Mouse (Mus musculus) kidney, postnatal 36 days (tissue): ENCODE measurements around the gene Actn2.
A peak's percentile ranks its signal among the peaks of the same experiment; 100 is the strongest.

Experiments
- DNase-seq, 2 experiments: peaks; one replicate each; pipeline ENCODE4 v3.0.0; 2021 to 2022; ENCODE audit warnings: mixed read lengths in 2 of 2

Actn2 gene

GRCm38 (mm10) chr13:12255911-12256705 is 84.5 kb downstream of the Actn2 start:
- DNase-seq = peak in 1 of 2 experiments; percentile 24

DNA sequence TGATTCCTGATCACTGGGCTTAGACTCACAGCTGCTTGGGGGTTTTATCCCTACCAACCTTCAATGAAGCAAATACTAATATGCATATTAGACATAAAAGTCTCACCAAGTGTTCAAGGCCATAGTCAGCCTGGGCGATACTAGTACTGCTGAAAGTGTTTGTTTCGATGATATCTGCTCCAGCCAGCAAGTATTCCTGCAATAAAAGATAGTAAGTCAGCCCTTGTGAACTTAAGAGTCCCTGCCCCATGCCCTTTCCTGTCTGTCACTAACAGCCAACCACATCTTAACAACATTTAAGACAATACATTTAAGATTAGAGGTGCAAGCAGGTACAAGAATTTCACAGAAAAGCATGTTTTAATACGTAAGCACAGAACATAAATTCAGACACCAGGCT is 90.1 kb downstream of the Actn2 start:
- DNase-seq = no peak

DNA sequence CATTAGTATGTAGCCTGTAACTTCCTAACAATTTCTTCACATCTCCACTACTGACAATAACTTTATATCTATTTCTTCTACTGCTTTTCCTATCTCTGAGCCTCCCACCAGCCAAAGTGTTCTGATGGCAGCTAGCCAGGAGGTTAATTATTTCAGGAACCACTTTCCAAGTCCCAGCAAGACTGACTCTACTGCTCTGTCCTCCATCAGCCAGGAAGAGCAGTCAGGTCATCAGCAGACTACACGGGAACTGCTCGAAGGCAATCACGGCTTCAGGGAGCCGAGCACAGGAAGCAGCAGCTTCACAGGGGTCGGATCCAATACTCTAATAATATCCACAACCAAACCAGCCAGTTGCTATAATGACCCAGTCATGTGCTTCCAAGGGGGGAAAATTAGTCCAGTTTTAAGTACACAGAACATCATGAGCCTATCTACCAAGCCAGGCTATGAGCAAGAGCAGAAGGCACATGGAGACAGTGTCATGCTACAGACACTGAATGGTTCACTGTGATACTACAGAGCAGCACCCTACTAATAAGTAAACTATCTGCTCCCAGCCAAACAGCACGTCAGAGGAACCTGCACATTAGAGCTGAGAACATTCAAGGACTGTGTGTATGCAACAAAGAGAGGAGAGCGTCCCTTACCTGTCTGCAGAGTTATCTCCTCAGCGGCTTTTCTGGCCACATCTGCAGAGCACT is 91.2 kb downstream of the Actn2 start:
- peak; percentile 35 to 37 for DNase-seq

GRCm38 (mm10) chr13:12245938-12246337 is 94.6 kb downstream of the Actn2 start:
- DNase-seq = no peak

DNA sequence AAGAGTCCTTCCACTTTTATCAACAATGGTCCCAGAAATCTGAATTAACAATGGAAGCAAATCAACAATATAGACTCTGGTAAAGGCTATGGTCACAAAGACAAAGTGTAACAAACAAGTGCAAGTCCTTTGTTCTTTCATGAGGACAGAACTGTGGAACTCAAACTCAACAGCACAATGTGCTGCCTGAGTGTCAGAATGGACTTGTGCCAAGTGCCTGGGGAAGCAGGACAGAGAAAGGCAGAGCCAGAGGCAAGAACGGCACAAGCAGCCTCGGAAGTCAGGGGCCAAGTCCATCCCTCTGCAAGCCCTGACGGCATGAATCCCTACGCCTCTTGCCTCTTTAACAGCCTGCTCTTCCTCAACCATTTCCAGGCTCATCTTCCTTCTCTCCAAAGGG is 96.6 kb downstream of the Actn2 start:
- DNase-seq = no peak

DNA sequence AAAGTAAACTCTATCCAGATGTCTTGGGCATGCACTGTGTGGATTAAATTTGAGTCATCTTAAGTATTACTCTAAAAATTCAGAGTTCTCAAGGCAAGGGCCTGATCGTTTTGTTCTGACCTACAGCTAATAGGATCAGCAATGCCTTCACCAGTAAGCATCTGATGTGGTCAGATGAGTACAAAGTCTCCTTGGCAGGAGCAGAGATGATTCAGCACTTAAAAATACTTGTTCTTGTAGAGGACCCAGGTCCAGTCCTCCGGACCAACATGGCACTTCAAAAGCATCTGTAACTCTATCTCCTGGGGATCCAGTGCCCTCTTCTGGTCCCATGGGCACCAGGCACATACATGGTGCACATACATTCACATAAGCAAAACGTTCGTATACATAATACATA is 108.4 kb downstream of the Actn2 start:
- DNase-seq = peak; percentile 41 to 72

DNA sequence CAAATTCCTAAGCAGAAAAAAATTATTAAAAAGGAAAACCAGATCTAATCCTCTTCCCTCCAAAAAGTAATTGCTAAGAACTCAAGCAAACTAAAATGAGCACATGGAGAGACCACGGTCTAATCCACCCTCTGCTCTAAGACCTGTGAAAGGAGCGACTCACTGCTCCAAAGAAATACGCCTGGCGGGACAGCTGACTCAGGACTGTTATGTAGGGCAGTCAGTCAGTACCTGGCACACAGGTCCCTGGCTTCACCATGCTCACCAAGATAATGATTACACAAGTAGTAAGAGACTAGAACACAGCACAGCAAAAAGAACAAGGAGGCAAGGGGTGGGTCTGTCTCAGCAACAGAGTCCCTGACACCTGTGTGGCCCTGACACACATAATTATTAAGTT is 112.3 kb downstream of the Actn2 start:
- peak; percentile 65 to 76 for DNase-seq

DNA sequence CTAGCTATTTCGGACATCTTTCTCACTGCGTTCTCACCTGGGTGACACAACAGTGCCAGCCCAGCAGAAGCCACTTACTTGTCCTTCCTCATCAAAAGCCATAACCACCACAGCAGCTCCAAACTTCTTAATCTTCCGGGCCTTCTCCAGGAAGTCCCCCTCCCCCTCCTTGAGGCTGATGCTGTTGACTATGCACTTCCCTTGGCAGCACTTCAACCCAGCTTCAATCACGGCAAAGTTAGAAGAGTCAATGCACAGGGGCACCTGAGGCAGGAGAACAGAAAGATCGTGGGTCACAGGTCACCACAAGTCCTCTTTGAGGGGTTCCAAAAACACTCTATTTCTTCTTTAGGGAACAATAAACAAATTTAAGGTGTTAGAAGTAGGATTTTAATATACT is 113.0 kb downstream of the Actn2 start:
- DNase-seq = peak; percentile 40 to 48
